Mouse (Mus musculus) embryo, embryonic 10 days (tissue): ENCODE data around the gene Nid1.
"Not testable (repeated sequence)": the region's sequence is repeated elsewhere in the genome, so short reads cannot be mapped to it uniquely, and the experiment has no call there.

ENCODE experiments used
- DNase-seq: peaks from one replicate; pipeline ENCODE4 v3.0.0-alpha.2; 2015; ENCODE audit warnings: low spot score

The Nid1 gene

DNA sequence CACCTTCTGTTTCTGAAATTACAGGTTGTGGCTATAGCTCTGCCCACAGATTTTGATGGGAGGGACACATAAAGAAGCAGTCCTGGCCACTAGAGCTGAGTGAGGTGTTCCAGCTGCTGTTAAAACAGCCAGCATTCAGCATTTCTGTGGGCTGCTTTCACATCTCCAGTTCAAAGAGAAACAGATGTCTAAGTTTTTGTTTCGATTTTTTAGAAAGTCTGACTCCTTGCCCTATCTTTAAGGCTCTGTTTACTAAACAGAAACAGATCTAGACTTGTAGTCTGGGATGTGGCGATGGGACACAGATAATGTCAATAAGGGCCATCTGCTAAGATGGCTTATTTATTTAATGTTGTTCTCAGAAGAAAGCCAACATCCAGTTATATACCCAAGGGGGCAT is 54.8 kb downstream of the Nid1 start:
- DNase-seq: no peak

DNA sequence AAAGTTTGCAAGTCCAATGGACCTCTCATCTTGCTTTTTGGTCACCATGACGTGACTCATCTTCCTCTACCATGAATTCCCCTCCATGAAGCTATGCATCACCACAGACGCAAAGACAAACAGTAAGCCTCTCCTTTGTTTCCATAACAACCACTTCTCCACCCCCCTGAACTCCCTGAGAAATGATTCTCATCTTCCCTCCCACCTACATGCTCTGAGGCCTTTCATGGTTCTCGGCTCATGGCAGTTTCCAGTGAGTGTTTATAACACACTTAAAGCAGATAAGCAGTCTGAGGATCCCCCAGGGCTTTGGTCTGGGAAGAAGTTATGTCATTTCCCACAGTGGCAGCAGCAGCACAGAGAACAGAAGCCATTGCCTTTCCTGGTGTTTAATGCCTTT is 56.2 kb downstream of the Nid1 start:
- DNase-seq: no peak

DNA sequence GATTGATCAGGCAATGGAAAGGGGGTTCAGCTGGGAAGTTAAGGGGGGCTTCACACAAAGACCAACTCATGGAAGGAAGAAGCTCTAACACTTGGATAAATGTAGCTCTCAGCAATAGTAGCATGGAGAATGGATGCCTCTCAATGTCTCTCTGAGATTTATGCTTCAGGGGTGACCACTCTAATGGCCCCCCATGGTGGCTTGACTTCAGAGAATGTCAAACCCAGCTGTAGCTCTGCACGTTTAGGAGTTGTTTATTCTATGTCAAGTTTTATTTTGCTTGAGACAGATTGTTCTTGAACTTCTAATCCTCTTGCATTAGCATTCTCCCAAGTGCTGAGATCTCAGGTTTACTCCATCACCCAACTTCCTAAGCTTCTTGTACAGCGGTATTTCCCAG is 60.7 kb downstream of the Nid1 start:
- no peak for DNase-seq

DNA sequence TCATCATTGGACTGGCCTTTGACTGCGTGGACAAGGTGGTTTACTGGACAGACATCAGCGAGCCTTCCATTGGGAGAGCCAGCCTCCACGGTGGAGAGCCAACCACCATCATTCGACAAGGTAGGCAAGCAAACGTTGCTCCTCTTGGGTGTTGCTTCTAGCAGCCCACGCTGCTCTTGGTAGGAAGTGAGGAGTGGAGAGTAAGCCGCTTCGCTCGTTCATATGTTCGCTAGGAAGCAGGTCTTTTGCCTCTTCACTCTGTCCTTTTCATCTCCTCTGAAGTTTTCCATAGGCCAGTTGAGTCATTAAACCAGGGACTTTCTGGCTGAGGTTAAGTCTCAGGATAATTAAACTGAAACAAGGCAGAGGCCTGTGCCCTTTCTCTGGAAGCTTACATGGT is 65.1 kb downstream of the Nid1 start:
- no peak for DNase-seq

DNA sequence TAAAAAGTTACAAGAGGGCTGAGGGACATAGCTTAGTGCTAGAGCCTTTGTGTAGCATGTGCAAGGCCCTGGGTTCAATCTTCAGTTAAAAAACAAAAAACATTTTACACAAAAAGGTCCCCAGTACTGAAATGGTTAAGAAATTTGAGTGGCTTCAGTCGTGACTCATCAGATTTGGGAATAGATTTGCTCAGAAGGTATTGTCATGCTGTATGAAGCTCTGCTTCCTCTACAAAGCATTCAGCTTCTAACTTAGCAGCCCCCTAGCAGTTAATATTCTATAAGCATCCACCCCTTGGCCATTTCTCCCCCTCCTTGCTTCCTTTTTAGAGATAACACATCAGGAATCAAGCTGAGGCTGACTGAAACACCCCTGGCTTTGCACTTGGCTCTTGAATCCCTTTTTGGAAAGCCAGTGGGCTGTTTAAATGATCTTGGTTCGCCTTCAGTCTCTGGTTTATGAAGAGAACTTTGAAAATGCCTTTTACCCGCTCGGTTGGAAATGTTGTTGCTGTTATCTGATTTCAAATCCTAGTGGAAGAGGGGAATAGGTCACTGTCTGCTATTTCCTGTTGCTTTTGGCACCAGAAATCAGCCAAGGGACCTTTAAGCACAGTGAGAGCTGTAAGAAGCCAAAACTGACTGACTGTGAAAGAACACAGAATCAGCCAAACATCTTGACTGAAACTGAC is 66.5 kb downstream of the Nid1 start:
- no peak for DNase-seq

DNA sequence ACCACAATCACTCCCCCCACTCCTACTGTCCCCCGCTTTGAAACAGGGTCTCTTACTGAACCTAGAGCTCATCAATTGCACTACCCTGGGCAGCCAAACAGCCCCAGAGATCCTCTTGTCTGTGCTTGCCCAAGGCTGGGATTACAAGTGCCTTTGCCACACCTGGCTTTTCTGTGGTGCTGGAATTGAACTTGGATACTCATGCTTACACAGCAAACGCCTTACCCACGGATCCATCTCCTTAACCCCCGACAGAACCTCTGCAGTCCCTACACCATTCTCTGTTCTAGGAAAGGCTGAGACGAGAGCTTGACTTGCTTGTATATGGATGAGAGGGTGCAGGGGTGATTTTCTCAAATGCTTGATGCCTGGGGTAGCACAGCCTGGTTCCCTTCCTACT is 67.7 kb downstream of the Nid1 start:
- no peak for DNase-seq

DNA sequence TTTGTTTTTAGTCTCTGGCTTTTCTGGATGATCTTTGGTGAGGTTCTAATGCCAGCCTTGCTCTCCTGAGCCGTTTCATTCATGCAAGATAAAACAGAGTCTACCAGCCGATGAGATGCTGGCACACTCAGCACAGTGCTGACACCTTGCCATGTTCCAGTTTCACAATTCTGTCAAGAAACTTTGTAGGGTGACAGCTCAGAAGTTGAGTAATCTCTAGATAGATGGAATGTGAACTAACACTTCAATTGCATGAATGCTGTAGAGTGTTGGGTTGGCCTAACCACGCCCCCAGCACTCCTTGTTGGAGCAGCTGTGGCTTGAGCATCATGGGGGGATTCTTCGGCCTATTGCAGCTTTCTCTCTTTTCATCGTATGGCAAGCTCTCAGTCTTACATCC is 69.2 kb downstream of the Nid1 start:
- no peak for DNase-seq

DNA sequence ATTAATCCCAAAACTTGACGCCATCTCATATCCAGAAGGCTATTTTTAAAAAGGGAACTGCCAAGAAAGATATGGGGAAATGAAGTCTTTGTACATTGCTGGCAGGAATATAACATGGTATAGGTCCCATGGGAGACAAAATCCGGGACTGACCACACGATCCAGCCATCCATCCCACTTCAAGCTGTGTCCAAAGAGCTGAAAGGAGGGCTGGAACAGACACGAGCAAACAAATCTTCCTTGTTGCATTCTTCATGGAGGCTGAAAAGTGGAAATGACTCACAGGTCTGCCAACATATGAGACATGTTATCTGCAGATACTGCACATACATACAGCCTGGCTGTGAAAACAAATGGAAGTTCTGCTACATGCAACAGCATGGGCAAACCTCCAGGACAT is 77.5 kb downstream of the Nid1 start:
- no peak for DNase-seq

DNA sequence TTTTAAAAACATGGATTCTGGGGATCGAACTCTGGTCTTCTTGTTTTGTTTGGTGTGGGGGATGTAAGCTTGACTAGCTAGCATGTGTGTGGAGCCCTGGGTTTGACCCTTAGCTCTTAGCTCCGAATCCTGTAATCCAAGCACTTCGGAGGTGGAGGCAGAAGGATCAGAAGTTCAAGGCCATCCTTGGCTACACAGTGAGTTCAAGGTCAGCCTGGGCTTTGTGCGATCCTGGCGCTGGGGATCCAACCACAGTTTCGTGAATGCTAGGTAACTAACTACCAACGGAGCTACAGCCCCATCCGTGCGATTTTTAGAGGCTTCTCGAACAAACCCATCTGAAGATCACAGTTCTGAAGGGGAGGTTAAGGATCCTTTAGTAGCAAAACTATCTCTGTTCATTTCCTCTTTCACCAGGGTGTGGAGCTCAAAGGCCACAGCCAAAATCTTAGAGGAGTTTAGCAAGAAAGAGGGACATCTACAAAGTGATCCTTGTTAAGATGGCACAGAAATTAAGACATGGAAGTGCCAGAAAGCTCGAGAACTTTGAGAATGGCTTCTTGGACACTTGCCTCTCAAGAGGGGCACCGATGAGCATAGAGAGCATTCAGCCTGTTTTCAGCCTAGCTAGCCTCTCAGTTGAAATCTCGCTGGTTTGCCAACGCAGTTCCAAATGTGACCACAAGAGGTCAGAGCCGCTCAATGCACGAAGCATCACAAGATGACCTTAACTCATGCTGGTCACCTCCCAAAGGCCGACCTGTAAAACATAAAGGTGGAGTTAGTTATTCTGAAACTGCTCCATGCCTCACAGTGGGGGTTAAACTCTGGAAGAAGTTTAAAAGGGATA is 79.2 kb downstream of the Nid1 start:
- DNase-seq: peak; percentile 92

DNA sequence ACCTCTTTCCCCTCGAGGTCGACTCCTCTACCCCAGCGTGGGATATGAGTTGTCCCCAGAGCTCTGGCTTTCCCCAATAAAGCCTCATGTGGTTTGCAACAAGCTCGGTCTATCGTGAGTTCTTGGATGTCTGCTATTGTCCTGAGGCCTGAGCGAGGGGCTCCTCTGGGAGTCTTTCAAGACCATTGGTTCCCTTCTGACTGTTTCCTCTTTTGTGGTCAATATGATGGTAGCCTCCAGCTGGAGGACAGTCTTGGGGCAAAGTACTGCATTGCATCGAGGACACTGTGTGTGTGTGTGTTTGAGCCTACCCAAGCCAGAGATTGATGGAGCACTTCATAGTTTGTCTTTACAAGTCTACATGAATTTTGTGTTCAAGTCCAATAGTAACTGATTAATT is 80.8 kb downstream of the Nid1 start:
- DNase-seq: no peak

DNA sequence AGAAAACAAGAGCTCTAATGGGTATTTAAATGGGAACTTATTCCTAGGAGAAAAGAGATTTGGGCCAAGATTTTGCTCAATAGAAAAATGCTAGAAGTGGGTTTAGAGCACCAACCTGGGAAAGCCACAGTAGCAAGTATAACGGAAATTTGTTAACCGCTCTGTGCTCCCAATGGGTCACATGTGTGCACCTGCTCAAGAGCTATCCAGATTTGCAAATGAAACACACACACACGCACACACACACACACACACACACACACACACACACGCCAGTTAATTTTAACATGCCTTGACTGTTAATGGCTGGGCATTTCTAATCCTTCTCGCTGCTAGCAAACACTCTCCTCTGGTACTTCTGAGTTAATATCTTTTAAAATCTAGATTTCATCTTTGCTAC is 83.1 kb downstream of the Nid1 start:
- no peak for DNase-seq

DNA sequence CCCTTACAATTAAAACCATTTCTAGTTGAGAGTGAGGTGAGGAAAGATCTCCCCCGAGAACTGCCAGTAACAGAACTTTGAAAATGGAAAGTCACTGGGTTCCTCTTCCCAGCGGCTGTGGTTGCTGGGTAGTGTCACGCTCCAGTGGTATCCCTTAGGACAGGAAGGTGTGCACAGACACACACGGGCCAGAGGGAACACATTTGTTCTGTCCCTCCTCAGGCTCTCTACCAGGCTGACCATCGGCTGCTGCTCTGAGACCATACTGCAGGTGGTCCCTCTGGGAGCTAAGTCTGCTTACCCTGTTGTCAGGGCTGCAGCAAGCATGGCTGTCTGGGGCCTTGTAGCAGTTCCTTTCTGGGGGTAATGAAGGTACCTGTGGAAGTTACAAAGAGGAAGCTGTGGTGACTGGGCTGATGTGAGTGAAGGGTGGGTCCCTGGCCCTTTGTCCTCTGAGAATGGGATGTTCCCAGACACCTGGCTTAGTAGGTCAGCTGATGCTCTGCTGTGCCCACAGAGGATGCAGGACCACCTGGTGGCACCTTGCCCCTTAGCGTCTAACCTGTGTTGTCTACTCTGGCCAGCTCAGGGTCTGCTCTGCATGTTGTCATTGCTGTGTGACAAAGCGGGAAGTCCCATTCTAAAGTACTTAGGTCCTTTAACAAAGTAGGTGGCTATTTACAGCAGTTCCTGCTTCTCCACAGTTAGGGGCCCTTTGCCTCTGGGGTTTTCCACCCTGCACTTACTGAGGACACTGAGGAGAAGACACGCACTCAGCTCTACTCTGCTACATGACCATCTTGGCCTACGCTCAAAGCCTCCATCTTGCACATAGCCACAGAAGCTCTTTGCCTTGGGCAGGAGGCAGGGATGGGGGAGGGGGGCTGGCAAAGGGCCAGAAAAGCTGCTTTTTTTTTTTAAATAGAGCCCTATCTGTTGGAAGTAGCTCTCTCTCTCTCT is 86.6 kb downstream of the Nid1 start:
- no peak for DNase-seq

DNA sequence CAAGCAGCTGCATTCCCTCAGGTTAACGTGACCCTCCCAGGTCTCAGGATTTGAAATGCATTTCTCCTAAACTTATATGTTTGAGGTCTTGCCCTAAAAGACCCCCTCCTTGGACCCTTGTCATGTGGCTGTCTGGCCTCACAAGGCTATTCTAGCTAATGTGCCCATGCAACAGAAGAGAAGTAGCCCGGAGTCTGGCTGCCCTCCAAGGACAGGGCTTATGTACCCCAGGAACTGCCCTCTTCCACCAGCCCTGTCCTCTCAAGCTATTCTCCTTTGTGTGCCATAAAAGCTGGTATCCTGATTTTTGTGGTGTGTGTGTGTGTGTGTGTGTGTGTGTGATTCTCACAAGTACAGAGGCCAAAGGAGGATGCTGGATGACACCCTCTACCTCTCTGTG is 87.9 kb downstream of the Nid1 start:
- no peak for DNase-seq

DNA sequence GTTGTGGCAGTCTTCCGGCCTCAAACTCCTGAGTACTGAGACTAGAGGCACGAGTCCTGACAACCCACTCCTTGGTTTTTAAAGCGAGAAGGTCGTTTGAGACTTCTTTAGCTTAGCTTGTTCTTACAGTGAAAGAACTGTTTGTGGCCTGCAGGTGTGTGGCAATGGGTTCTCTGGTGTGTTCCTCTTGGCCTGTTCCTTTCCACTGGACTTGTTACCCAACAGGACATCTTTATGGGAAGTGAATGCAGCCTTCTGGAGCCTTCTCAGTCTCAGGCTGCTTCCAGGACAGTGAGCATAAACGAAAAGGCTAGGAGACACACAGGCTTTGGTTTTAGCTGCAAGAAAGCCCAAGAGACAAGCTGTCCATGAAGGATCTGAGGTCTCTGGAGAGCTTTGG is 88.5 kb downstream of the Nid1 start:
- no peak for DNase-seq

DNA sequence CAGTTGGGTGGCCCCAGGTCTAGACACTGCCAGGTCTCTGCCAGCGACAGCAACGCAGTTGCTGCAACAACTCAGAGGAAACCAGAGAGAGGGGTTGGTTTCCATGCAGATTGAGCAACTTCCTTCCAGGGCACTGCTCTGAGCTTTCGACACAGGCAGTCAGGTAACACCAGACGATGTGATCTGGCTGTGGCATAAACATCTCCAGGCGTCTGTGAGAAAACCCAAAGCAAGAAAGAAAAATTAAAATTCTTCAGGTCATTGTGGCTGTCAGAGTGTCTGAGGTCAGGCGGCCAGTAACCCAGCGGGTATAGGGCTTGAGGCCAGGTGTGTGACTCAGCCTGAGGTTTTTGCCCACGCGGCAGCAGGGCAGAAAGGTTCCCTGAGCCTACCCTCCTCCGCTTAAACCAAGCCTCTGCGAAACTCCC is 91.8 kb downstream of the Nid1 start:
- DNase-seq: no peak

DNA sequence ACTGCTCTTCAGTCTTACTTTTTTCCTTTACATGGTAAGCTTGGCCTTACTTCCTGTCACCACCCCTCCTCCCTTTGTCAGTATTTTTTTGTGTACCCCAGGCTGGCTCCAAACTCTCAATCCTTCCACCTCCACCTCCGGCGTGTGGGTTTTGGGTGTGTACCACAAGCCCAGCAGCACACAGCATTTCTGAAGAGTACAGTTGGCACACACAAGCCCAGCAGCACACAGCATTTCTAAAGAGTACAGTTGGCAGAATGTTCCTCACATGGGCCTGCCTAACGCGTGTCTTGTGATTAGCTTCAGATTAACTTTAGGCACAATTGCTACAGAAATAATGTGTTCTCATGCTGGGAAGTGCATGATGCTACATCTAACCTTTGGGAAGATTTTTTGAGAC is 93.6 kb downstream of the Nid1 start:
- no peak for DNase-seq

DNA sequence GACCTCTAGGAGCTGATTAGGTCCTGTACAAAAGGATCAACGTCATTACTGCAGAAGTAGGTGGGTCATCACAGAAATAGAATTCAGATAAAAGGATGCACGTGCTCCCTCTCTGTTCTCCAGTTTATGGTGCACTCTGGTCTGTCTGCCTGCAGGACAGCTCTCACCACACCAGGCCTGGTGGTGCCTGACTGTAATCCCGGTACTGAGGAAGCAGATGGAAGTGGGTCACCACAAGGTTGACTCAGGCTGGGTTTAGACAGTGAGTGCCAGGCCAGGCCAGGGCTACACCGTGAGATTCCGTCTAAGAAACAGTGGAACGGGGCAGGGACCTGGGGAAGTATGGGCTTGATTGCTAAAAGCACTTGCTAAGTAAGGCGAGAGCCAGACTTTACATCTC is 94.6 kb downstream of the Nid1 start:
- DNase-seq: no peak

DNA sequence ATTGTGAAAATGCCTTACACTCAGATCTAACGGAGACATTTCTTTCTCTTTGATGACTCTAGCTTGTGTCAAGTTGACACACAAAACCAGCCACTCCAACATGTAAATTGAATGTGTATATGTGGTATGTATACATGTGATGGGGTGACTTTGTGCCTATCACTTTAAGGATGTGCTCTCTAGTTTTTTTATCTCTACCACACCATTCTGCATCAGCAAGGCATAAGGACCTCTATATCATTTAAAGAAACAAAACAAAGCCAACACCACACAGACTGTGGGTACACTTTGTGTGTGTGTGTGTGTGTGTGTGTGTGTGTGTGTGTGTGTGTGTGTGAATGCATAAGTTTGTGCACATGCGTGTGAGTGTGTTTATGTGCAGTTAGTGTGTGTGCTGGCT is 99.2 kb downstream of the Nid1 start:
- no peak for DNase-seq

DNA sequence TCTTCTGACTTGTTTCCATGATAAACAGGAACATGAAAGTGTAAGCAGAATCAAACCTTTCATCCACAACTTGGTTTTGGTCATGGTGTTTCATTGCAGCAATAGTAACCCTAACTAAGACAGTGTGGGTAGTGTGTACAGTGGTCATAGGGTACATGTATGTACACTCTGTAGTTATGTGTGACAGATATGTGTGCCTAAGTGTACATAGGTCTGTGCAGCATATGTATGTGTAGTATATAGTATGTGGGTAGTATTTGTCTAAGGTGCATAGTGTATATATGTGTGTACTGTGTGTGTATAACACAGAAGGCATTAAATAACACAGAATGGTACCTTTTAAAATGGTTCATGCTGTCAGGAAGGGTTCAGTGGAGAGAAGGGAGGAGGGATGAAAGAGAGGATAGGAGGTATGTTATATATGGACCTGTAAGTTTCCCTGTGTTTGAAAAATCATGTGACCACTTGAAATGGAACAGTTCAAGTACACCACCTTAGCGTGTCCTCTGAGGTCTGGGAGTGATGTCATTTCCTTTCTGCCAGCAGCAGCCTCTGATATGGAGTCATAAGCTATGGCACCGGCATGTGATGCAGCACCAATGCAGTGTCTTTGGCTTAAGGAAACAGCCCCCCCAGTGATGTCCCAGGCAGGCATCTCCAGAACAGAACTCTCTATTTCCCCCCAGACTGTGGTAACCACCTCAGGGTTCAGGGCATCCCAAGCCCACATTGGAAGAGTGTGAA is 100.1 kb downstream of the Nid1 start:
- DNase-seq: no peak

DNA sequence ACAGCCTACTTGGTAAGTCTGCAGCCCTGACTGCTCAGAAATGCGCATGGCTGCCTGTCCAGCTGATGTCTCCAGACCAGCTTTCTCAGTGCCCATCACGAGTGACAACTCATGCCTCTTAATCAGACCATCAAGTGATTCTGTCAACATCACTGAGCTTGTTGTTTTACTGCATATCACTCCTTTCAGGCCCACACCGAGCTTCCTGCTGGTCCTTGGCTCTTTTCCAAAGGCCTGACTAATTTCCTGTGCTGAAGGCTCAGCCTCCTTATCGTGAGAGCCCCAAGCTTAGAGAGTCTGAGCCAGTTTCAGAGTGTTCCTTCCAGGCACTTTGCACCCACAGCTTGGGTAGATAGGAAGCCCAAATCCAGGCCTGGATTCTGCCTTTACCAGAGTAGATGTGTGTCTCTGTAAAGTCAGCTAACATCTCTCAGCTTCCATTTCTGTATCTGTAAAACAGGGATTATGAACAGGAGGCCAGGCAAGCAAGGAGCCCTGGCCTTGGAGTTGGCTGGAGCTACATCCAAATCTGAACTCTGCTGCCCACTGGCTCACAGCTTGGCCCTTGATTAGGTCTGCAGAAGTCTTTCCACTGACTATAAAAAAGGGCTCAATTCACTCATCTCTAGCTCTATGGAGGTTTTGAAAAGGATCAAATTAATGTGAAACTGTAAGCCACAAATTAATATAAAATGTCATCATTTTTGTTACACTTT is 101.4 kb downstream of the Nid1 start:
- DNase-seq: no peak

DNA sequence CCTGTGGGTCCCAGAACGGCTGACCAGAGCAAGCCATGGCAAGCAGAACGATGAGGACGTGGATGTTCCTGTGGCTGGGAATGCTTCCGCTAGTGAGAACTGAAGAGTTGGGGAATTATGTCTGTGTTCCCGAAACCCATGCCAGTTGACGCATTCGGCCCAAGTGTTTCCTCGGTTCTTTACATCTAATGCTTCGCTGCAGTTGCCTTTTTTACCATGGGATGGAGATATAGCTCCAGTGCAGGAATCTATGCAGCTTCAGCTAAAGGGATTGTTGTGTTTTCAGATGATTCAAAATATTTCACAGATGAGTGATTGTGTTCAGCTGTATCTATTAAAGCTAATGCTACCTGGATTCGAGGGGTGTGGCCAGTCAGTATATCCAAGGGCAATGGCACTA is 105.7 kb downstream of the Nid1 start:
- DNase-seq: not testable (repeated sequence)
